9 mouse cellular contexts compared by ENCODE assay signal in genomic region chr5:137502667-137503110, GRCm38 (mm10). TPM values are rescaled to one million over a fixed set of nuclear protein-coding genes. Genes with fewer than 3 reads are reported as not detected.
DNase-seq lines count a peak whose midpoint lies in the region; ATAC-seq lines count a peak whose summit lies in the region.
"Had no signal": no experiment of that assay in that cellular context is flagged by ENCODE, and none has a peak within 500 bp of the region (broad histone marks: within the 10 kb centered on the region; RNA-seq: fewer than 3 reads in every experiment).

No protein-coding gene starts in this region.

- peaks cover 17% of the 10 kb centered on the region for H3K36me3 ChIP-seq in forebrain, embryonic 10.5 days (replicated peaks)
- peaks cover 10% of the 10 kb centered on the region for H3K36me3 ChIP-seq in hindbrain, embryonic 13.5 days
- H3K36me3 ChIP-seq in limb, embryonic 15.5 days = no peaks in the 10 kb centered on the region
- H3K36me3 ChIP-seq in midbrain, embryonic 15.5 days (replicated peaks) = no peaks in the 10 kb centered on the region

- peak; percentile 85 for ATAC-seq in hindbrain, embryonic 13.5 days (ENCODE audit: low FRiP score)
- ATAC-seq in limb, embryonic 15.5 days (ENCODE audit: insufficient number of reproducible peaks, low FRiP score, low TSS enrichment, low read depth) = peak; percentile 89
- ATAC-seq in midbrain, embryonic 15.5 days (replicated peaks) = peak; percentile 84

- peaks cover 25% of the 10 kb centered on the region for H3K4me1 ChIP-seq in forebrain, embryonic 10.5 days
- peaks cover 19% of the 10 kb centered on the region for H3K4me1 ChIP-seq in hindbrain, embryonic 13.5 days (replicated peaks)
- H3K4me1 ChIP-seq in limb, embryonic 15.5 days = peaks cover 17% of the 10 kb centered on the region
- peaks cover 18% of the 10 kb centered on the region for H3K4me1 ChIP-seq in midbrain, embryonic 15.5 days

- peak overlapping the region; percentile 85 for H3K9ac ChIP-seq in hindbrain, embryonic 13.5 days
- H3K9ac ChIP-seq in limb, embryonic 15.5 days = peak overlapping the region; percentile 48
- peak overlapping the region; percentile 56 for H3K9ac ChIP-seq in midbrain, embryonic 15.5 days

- peak overlapping the region; percentile 94 for H3K27ac ChIP-seq in forebrain, embryonic 10.5 days
- H3K27ac ChIP-seq in hindbrain, embryonic 13.5 days = peak overlapping the region; percentile 96
- peak overlapping the region; percentile 99 for H3K27ac ChIP-seq in limb, embryonic 15.5 days
- H3K27ac ChIP-seq in midbrain, embryonic 15.5 days = peak overlapping the region; percentile 98

- under 1% methylated on average over 30 of the region's 30 CpGs for WGBS in forebrain, embryonic 10.5 days
- under 1% methylated on average over 30 of the region's 30 CpGs for WGBS in hindbrain, embryonic 13.5 days
- WGBS in limb, embryonic 15.5 days = under 1% methylated on average over 30 of the region's 30 CpGs
- WGBS in midbrain, embryonic 15.5 days = under 1% methylated on average over 30 of the region's 30 CpGs

- H3K4me2 ChIP-seq in hindbrain, embryonic 13.5 days = peak overlapping the region; percentile 60
- H3K4me2 ChIP-seq in limb, embryonic 15.5 days = peak overlapping the region; percentile 59
- H3K4me2 ChIP-seq in midbrain, embryonic 15.5 days = peak overlapping the region; percentile 83

- H3K9me3 ChIP-seq in forebrain, embryonic 10.5 days = no peaks in the 10 kb centered on the region
- no peaks in the 10 kb centered on the region for H3K9me3 ChIP-seq in hindbrain, embryonic 13.5 days
- H3K9me3 ChIP-seq in limb, embryonic 15.5 days = no peaks in the 10 kb centered on the region
- H3K9me3 ChIP-seq in midbrain, embryonic 15.5 days = no peaks in the 10 kb centered on the region

- peak; percentile 83 to 89 for DNase-seq in layer of hippocampus, postnatal 10 days (ENCODE audit: low spot score in 2 of 2)
- no peak for DNase-seq in layer of hippocampus, adult 9-11 months
- peak; percentile 90 for DNase-seq in brain, adult 2 months (ENCODE audit: low read depth, low spot score)
- peak; percentile 89 for DNase-seq in forebrain, embryonic 10.5 days (ENCODE audit: extremely low spot score, low spot score)
- DNase-seq in thymus, postnatal 0 days (ENCODE audit: low spot score) = peak; percentile 82

- H3K27me3 ChIP-seq in forebrain, embryonic 10.5 days (ENCODE audit: poor library complexity, severe bottlenecking) = no peaks in the 10 kb centered on the region
- no peaks in the 10 kb centered on the region for H3K27me3 ChIP-seq in hindbrain, embryonic 13.5 days
- H3K27me3 ChIP-seq in limb, embryonic 15.5 days = no peaks in the 10 kb centered on the region
- no peaks in the 10 kb centered on the region for H3K27me3 ChIP-seq in midbrain, embryonic 15.5 days (replicated peaks)

- H3K4me3 ChIP-seq in forebrain, embryonic 10.5 days = peak overlapping the region; percentile 67
- peak overlapping the region; percentile 57 for H3K4me3 ChIP-seq in hindbrain, embryonic 13.5 days
- H3K4me3 ChIP-seq in limb, embryonic 15.5 days = peak overlapping the region; percentile 75
- H3K4me3 ChIP-seq in midbrain, embryonic 15.5 days = peak overlapping the region; percentile 64

RNA-seq across cellular contexts. Expression of gene Pop7, which starts 0.4 kb away (rescaled TPM):
- total RNA-seq in layer of hippocampus, postnatal 10 days (2021) = 10 to 100 TPM; 30.7 to 36.5 TPM
- polyA plus RNA-seq in forebrain, embryonic 10.5 days (2016; fragmentation: Nextera tagmentation; extraction: Ambion mirVana) = 56.1 and 59.4 TPM in 2 replicates
- 82.2 and 85.1 TPM in 2 replicates for polyA plus RNA-seq in hindbrain, embryonic 13.5 days (2015; fragmentation: Nextera tagmentation; extraction: Ambion mirVana)
- polyA plus RNA-seq in limb, embryonic 15.5 days (2015; fragmentation: Nextera tagmentation; extraction: Ambion mirVana) = 46.5 and 46.7 TPM in 2 replicates
- polyA plus RNA-seq in midbrain, embryonic 15.5 days (2015; fragmentation: Nextera tagmentation; extraction: Ambion mirVana) = 77.7 and 82.1 TPM in 2 replicates
- 84.6 and 90.0 TPM in 2 replicates for polyA plus RNA-seq in thymus, postnatal 0 days (2015; fragmentation: Nextera tagmentation; extraction: Ambion mirVana)

RNA-seq across cellular contexts. Expression of gene Gigyf1, which starts 15.7 kb away (rescaled TPM):
- total RNA-seq in layer of hippocampus, postnatal 10 days (2021) = 10 to 100 TPM; 40.2 to 50.4 TPM
- 13.5 and 14.0 TPM in 2 replicates for polyA plus RNA-seq in forebrain, embryonic 10.5 days (2016; fragmentation: Nextera tagmentation; extraction: Ambion mirVana)
- polyA plus RNA-seq in hindbrain, embryonic 13.5 days (2015; fragmentation: Nextera tagmentation; extraction: Ambion mirVana) = 17.9 and 19.5 TPM in 2 replicates
- 10.3 and 12.0 TPM in 2 replicates for polyA plus RNA-seq in limb, embryonic 15.5 days (2015; fragmentation: Nextera tagmentation; extraction: Ambion mirVana)
- 20.2 and 23.5 TPM in 2 replicates for polyA plus RNA-seq in midbrain, embryonic 15.5 days (2015; fragmentation: Nextera tagmentation; extraction: Ambion mirVana)
- 10.5 and 15.9 TPM in 2 replicates for polyA plus RNA-seq in thymus, postnatal 0 days (2015; fragmentation: Nextera tagmentation; extraction: Ambion mirVana)

RNA-seq across cellular contexts. Expression of gene Zan, which starts 25.8 kb away (rescaled TPM):
- under 1 TPM; 0.36 to 0.43 TPM for total RNA-seq in layer of hippocampus, postnatal 10 days (2021)
- polyA plus RNA-seq in forebrain, embryonic 10.5 days (2016; fragmentation: Nextera tagmentation; extraction: Ambion mirVana) = 0.10 and 0.12 TPM in 2 replicates
- polyA plus RNA-seq in hindbrain, embryonic 13.5 days (2015; fragmentation: Nextera tagmentation; extraction: Ambion mirVana) = 0.06 and 0.08 TPM in 2 replicates
- 0.10 and 0.13 TPM in 2 replicates for polyA plus RNA-seq in limb, embryonic 15.5 days (2015; fragmentation: Nextera tagmentation; extraction: Ambion mirVana)
- 0.50 and 0.51 TPM in 2 replicates for polyA plus RNA-seq in midbrain, embryonic 15.5 days (2015; fragmentation: Nextera tagmentation; extraction: Ambion mirVana)
- polyA plus RNA-seq in thymus, postnatal 0 days (2015; fragmentation: Nextera tagmentation; extraction: Ambion mirVana) = 0.01 and 0.08 TPM in 2 replicates

RNA-seq across cellular contexts. Expression of gene Epo, which starts 30.4 kb away (rescaled TPM):
- not detected for total RNA-seq in layer of hippocampus, postnatal 10 days (2021)
- 2.9 and 4.8 TPM in 2 replicates for polyA plus RNA-seq in forebrain, embryonic 10.5 days (2016; fragmentation: Nextera tagmentation; extraction: Ambion mirVana)
- polyA plus RNA-seq in hindbrain, embryonic 13.5 days (2015; fragmentation: Nextera tagmentation; extraction: Ambion mirVana) = not detected in 2 replicates
- 0.26 TPM in 1 of 2 replicates, not detected in the other for polyA plus RNA-seq in limb, embryonic 15.5 days (2015; fragmentation: Nextera tagmentation; extraction: Ambion mirVana)
- polyA plus RNA-seq in midbrain, embryonic 15.5 days (2015; fragmentation: Nextera tagmentation; extraction: Ambion mirVana) = not detected in 2 replicates
- not detected in 2 replicates for polyA plus RNA-seq in thymus, postnatal 0 days (2015; fragmentation: Nextera tagmentation; extraction: Ambion mirVana)
- total RNA-seq: gastrocnemius, postnatal 36 days had no signal

RNA-seq across cellular contexts. Expression of gene Gnb2, which starts 30.6 kb away (rescaled TPM):
- total RNA-seq in layer of hippocampus, postnatal 10 days (2021) = 100 to 1,000 TPM; 874 to 885 TPM
- 287 and 288 TPM in 2 replicates for polyA plus RNA-seq in forebrain, embryonic 10.5 days (2016; fragmentation: Nextera tagmentation; extraction: Ambion mirVana)
- 529 and 536 TPM in 2 replicates for polyA plus RNA-seq in hindbrain, embryonic 13.5 days (2015; fragmentation: Nextera tagmentation; extraction: Ambion mirVana)
- polyA plus RNA-seq in limb, embryonic 15.5 days (2015; fragmentation: Nextera tagmentation; extraction: Ambion mirVana) = 350 and 394 TPM in 2 replicates
- 525 and 570 TPM in 2 replicates for polyA plus RNA-seq in midbrain, embryonic 15.5 days (2015; fragmentation: Nextera tagmentation; extraction: Ambion mirVana)
- polyA plus RNA-seq in thymus, postnatal 0 days (2015; fragmentation: Nextera tagmentation; extraction: Ambion mirVana) = 425 and 451 TPM in 2 replicates
